Comparison of ENCODE assay signal across 8 mouse cellular contexts in the genomic region with DNA sequence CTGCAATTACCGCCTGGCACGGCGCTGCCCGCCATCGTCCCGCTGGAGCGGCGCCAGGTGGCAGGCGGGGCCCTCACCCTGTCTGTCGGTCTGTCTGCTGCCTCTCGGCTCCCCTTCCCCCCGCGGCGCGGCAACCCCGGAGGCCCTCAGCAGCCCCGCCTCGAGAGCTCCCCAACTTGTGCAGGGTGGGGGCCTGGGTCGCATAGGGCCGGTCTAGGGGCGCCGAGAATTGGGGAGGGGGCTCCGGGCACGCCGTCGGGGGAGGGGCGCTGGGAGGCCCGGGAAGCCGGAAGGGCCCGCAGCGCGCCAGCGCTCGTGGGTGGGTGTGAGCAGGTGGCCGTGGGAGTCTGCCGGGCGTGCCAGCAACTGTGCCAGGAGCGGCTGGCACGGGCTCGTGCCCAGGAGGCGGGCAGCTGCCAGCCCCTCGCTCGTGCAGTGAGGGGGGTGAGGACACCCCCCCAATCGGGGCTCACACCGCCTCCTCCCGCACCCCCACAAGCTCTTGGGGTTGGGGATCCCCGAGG. TPM values are rescaled to one million over a fixed set of nuclear protein-coding genes. Genes with fewer than 3 reads are reported as not detected.
DNase-seq lines count a peak whose midpoint lies in the region; ATAC-seq and TF ChIP-seq lines count a peak whose summit lies in the region.

No protein-coding gene starts in this region.

- peaks cover 38% of the 10 kb centered on the region for H3K4me1 ChIP-seq in heart, embryonic 13.5 days
- H3K4me1 ChIP-seq in lung, adult 2 months (ENCODE audit: control insufficient read depth, insufficient read depth, low read length), result peaks cover 3% of the 10 kb centered on the region

- 2% methylated on average over 44 of the region's 47 CpGs for WGBS in heart, embryonic 13.5 days
- WGBS in lung, adult 2 months, result 1% methylated on average over 46 of the region's 47 CpGs

- DNase-seq in ovary, postnatal 36 days (ENCODE audit: low spot score), result peak; percentile 75
- DNase-seq in ovary, postnatal 14 days (ENCODE audit: low spot score), result no peak
- DNase-seq in cerebellum, postnatal 25 days, result peak; percentile 68 to 77
- DNase-seq in kidney, postnatal 4 days, result peak; percentile 52 to 69
- DNase-seq in lung, adult 2 months, result no peak
- DNase-seq in right cerebral cortex, postnatal 14 days, result peak; percentile 73

- no peak for ATAC-seq in heart, embryonic 13.5 days (ENCODE audit: extremely low read depth, insufficient number of reproducible peaks, low FRiP score, low TSS enrichment)
- no peak for ATAC-seq in erythroid progenitor cell, adult 5-6 weeks (replicated peaks; ENCODE audit: low FRiP score, poor library complexity, severe bottlenecking)

- H3K27ac ChIP-seq in heart, embryonic 13.5 days (replicated peaks), result peak overlapping the region; percentile 16; the same call in 1 of the 2 replicates

- no peak for TF ChIP-seq POLR2A in lung, adult 2 months (IDR thresholded peaks at IDR 0.05; ENCODE audit: borderline replicate concordance, extremely low read depth, low read depth, low read length)

- H3K27me3 ChIP-seq in heart, embryonic 13.5 days (replicated peaks), result peaks cover 84% of the 10 kb centered on the region

- no peaks in the 10 kb centered on the region for H3K9me3 ChIP-seq in heart, embryonic 13.5 days

- no peak for TF ChIP-seq CTCF in lung, adult 2 months (IDR thresholded peaks at IDR 0.05; ENCODE audit: insufficient read depth, low read length)

- H3K4me3 ChIP-seq in heart, embryonic 13.5 days, result peak overlapping the region; percentile 60
- H3K4me3 ChIP-seq in lung, adult 2 months (replicated peaks; ENCODE audit: extremely low read depth, low read depth, low read length), result peak overlapping the region; percentile 48

- H3K9ac ChIP-seq in heart, embryonic 13.5 days, result peak overlapping the region; percentile 81

- no peaks in the 10 kb centered on the region for H3K36me3 ChIP-seq in heart, embryonic 13.5 days

- H3K4me2 ChIP-seq in heart, embryonic 13.5 days, result peak overlapping the region; percentile 87

RNA-seq across cellular contexts. Expression of gene Foxo6, which starts 4.5 kb away (rescaled TPM):
- polyA plus RNA-seq in heart, embryonic 13.5 days (2015; fragmentation: Nextera tagmentation; extraction: Ambion mirVana), result 0.10 TPM in 1 of 2 replicates, not detected in the other
- 3.1 and 4.1 TPM in 2 replicates for polyA plus RNA-seq in lung, adult 2 months (2012; rRNA removed)
- total RNA-seq in erythroid progenitor cell, adult 5-6 weeks (2015; ENCODE audit: low replicate concordance), result not detected in 2 replicates
- total RNA-seq in erythroid progenitor cell, adult 5-6 weeks (2017; ENCODE audit: low replicate concordance), result not detected in 2 replicates

Comparison
In these comparisons a context has a peak if more than half of its experiments do, and no peak if none do; other contexts are left out.
1. DNase-seq: peak in ovary, postnatal 36 days (single experiment), cerebellum, postnatal 25 days (2 of 2), kidney, postnatal 4 days (2 of 2) and right cerebral cortex, postnatal 14 days (single experiment); none in ovary, postnatal 14 days (single experiment) and lung, adult 2 months (single experiment).